Mouse (Mus musculus): ENCODE data around the gene Pnma1. TPM values are rescaled to one million over a fixed set of nuclear protein-coding genes. Genes with fewer than 3 reads are reported as not detected.
A peak's percentile ranks its signal among the peaks of the same experiment; 100 is the strongest.

Pnma1 gene
- polyA plus RNA-seq, 1 experiment from 2014 or later, result 0.49 TPM

- Histone ChIP-seq H3K4me2 (replicated peaks; ENCODE audit: low read depth) (peak overlapping the region; percentile 49), H3K27ac (replicated peaks) (peak overlapping the region; percentile 92), H3K9ac (ENCODE audit: low read length) (peak overlapping the region; percentile 53), H3K27me3 (ENCODE audit: control insufficient read depth, insufficient read depth, low read length) (no peaks in the 10 kb centered on the region), H3K36me3 (ENCODE audit: control insufficient read depth, insufficient read depth, low read length) (peaks cover 21% of the 10 kb centered on the region), H3K4me1 (replicated peaks; ENCODE audit: control insufficient read depth, insufficient read depth) (peaks cover 46% of the 10 kb centered on the region), H3K9me3 (ENCODE audit: control insufficient read depth, low read length) (no peaks in the 10 kb centered on the region), H3K4me3 (ENCODE audit: low read depth, low read length) (peak overlapping the region; percentile 29)
- WGBS, result 4% methylated on average over 13 of the region's 13 CpGs
- TF ChIP-seq CTCF (IDR thresholded peaks at IDR 0.05; ENCODE audit: low read depth) (no peak), EP300 (optimal IDR thresholded peaks at IDR 0.05) (peak; percentile 37)
- ATAC-seq (ENCODE audit: low FRiP score, low TSS enrichment) (no peak), DNase-seq (ENCODE audit: low spot score) (no peak)
Observed at GRCm38 (mm10) chr12:84176126-84176769, 28.0 kb upstream of the Pnma1 start.

GRCm38 (mm10) chr12:84175659-84176061 lies 27.4 kb upstream of the Pnma1 start:
- peak overlapping the region; percentile 92 for H3K27ac ChIP-seq (replicated peaks)
- no peak for TF ChIP-seq EP300 (optimal IDR thresholded peaks at IDR 0.05)
- peak; percentile 30 for TF ChIP-seq CTCF (IDR thresholded peaks at IDR 0.05; ENCODE audit: low read depth)
- peak; percentile 88 for ATAC-seq (ENCODE audit: low FRiP score, low TSS enrichment)
- peak overlapping the region; percentile 53 for H3K9ac ChIP-seq (ENCODE audit: low read length)
- DNase-seq (ENCODE audit: low spot score), result peak; percentile 96
- under 1% methylated on average over 20 of the region's 20 CpGs for WGBS
- peak overlapping the region; percentile 49 for H3K4me2 ChIP-seq (replicated peaks; ENCODE audit: low read depth)
- H3K4me3 ChIP-seq (ENCODE audit: low read depth, low read length), result peak overlapping the region; percentile 29
- H3K4me1 ChIP-seq (replicated peaks; ENCODE audit: control insufficient read depth, insufficient read depth), result peaks cover 43% of the 10 kb centered on the region
- peaks cover 22% of the 10 kb centered on the region for H3K36me3 ChIP-seq (ENCODE audit: control insufficient read depth, insufficient read depth, low read length)
- no peaks in the 10 kb centered on the region for H3K27me3 ChIP-seq (ENCODE audit: control insufficient read depth, insufficient read depth, low read length)
- no peaks in the 10 kb centered on the region for H3K9me3 ChIP-seq (ENCODE audit: control insufficient read depth, low read length)

DNA sequence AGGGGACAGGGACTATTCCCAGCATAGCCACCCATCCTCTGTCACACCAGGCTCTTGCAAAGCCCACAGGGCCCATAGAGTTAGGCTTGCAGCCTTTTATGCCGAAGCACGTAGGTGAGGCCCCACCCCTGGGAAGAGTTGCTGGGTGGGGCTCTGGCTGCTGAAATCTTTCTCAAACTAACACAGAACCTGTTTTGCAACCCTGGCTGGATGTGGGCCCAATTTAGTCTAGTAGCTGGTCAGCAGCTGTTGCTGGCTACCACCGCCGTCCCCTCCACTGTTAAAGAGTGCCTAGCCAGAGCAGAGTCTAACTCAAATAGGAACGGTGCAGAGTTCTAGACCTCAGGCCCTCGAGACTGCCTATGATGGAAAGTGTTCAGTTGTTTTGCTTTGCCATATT lies 26.6 kb upstream of the Pnma1 start:
- no peaks in the 10 kb centered on the region for H3K27me3 ChIP-seq (ENCODE audit: control insufficient read depth, insufficient read depth, low read length)
- no peak overlapping the region; the same call in 1 of the 2 replicates for H3K9ac ChIP-seq (ENCODE audit: low read length)
- WGBS, result 29% methylated on average over 6 of the region's 6 CpGs
- peaks cover 22% of the 10 kb centered on the region for H3K36me3 ChIP-seq (ENCODE audit: control insufficient read depth, insufficient read depth, low read length)
- no peaks in the 10 kb centered on the region for H3K9me3 ChIP-seq (ENCODE audit: control insufficient read depth, low read length)
- H3K4me2 ChIP-seq (replicated peaks; ENCODE audit: low read depth), result peak overlapping the region; percentile 49
- ATAC-seq (ENCODE audit: low FRiP score, low TSS enrichment) (peak; percentile 58), DNase-seq (ENCODE audit: low spot score) (peak; percentile 94)
- TF ChIP-seq EP300 (optimal IDR thresholded peaks at IDR 0.05) (no peak), CTCF (IDR thresholded peaks at IDR 0.05; ENCODE audit: low read depth) (no peak)
- H3K27ac ChIP-seq (replicated peaks), result peak overlapping the region; percentile 92
- H3K4me3 ChIP-seq (ENCODE audit: low read depth, low read length), result peak overlapping the region; percentile 29
- H3K4me1 ChIP-seq (replicated peaks; ENCODE audit: control insufficient read depth, insufficient read depth), result peaks cover 36% of the 10 kb centered on the region

- DNase-seq (ENCODE audit: low spot score), result peak; percentile 61
- WGBS, result 52% methylated on average over 9 of the region's 9 CpGs
- peak overlapping the region; percentile 92 for H3K27ac ChIP-seq (replicated peaks)
- no peaks in the 10 kb centered on the region for H3K27me3 ChIP-seq (ENCODE audit: control insufficient read depth, insufficient read depth, low read length)
- H3K4me1 ChIP-seq (replicated peaks; ENCODE audit: control insufficient read depth, insufficient read depth), result peaks cover 36% of the 10 kb centered on the region
- no peak for TF ChIP-seq EP300 (optimal IDR thresholded peaks at IDR 0.05)
- TF ChIP-seq CTCF (IDR thresholded peaks at IDR 0.05; ENCODE audit: low read depth), result no peak
- H3K4me3 ChIP-seq (ENCODE audit: low read depth, low read length), result no peak overlapping the region
- peaks cover 22% of the 10 kb centered on the region for H3K36me3 ChIP-seq (ENCODE audit: control insufficient read depth, insufficient read depth, low read length)
- H3K4me2 ChIP-seq (replicated peaks; ENCODE audit: low read depth), result peak overlapping the region; percentile 49
- peak; percentile 4; the same call in 1 of the 2 replicates for ATAC-seq (ENCODE audit: low FRiP score, low TSS enrichment)
- no peaks in the 10 kb centered on the region for H3K9me3 ChIP-seq (ENCODE audit: control insufficient read depth, low read length)
- H3K9ac ChIP-seq (ENCODE audit: low read length), result peak overlapping the region; percentile 45
Observed at GRCm38 (mm10) chr12:84174190-84174811, 26.0 kb upstream of the Pnma1 start.

- H3K4me2 ChIP-seq (replicated peaks; ENCODE audit: low read depth), result no peak overlapping the region; the same call in 1 of the 2 replicates
- ATAC-seq (ENCODE audit: low FRiP score, low TSS enrichment) (no peak), DNase-seq (ENCODE audit: low spot score) (no peak)
- peak overlapping the region; percentile 45; the same call in 1 of the 2 replicates for H3K9ac ChIP-seq (ENCODE audit: low read length)
- peaks cover 35% of the 10 kb centered on the region for H3K4me1 ChIP-seq (replicated peaks; ENCODE audit: control insufficient read depth, insufficient read depth)
- no peaks in the 10 kb centered on the region for H3K27me3 ChIP-seq (ENCODE audit: control insufficient read depth, insufficient read depth, low read length)
- peaks cover 22% of the 10 kb centered on the region for H3K36me3 ChIP-seq (ENCODE audit: control insufficient read depth, insufficient read depth, low read length)
- peak overlapping the region; percentile 92 for H3K27ac ChIP-seq (replicated peaks)
- WGBS, result 82% methylated on average over 13 of the region's 13 CpGs
- TF ChIP-seq CTCF (IDR thresholded peaks at IDR 0.05; ENCODE audit: low read depth) (no peak), EP300 (optimal IDR thresholded peaks at IDR 0.05) (no peak)
- no peak overlapping the region for H3K4me3 ChIP-seq (ENCODE audit: low read depth, low read length)
- H3K9me3 ChIP-seq (ENCODE audit: control insufficient read depth, low read length), result no peaks in the 10 kb centered on the region
Observed at GRCm38 (mm10) chr12:84173309-84173915, 25.1 kb upstream of the Pnma1 start.

Data from stomach, postnatal 0 days (tissue).